In genomic region chr5:129586471-129586870, GRCm38 (mm10) we compare ENCODE assay signal across 8 mouse cellular contexts. TPM values are rescaled to one million over a fixed set of nuclear protein-coding genes. Genes with fewer than 3 reads are reported as not detected.
DNase-seq lines count a peak whose midpoint lies in the region; ATAC-seq lines count a peak whose summit lies in the region.

No protein-coding gene starts in this region.

- peaks cover 35% of the 10 kb centered on the region for H3K4me1 ChIP-seq in heart, embryonic 10.5 days
- H3K4me1 ChIP-seq in liver, embryonic 16.5 days (ENCODE audit: control insufficient read depth, low read depth, low read length), result peaks cover 18% of the 10 kb centered on the region

- H3K4me2 ChIP-seq in liver, embryonic 16.5 days (ENCODE audit: low read depth, low read length), result peak overlapping the region; percentile 22

- H3K27ac ChIP-seq in heart, embryonic 10.5 days, result no peak overlapping the region
- no peak overlapping the region for H3K27ac ChIP-seq in liver, embryonic 16.5 days (ENCODE audit: low read length)

- peaks cover 84% of the 10 kb centered on the region for H3K27me3 ChIP-seq in heart, embryonic 10.5 days (ENCODE audit: insufficient read depth, poor library complexity, severe bottlenecking)
- H3K27me3 ChIP-seq in liver, embryonic 16.5 days (ENCODE audit: control insufficient read depth, insufficient read depth, low read depth, low read length), result peaks cover 59% of the 10 kb centered on the region

- H3K9ac ChIP-seq in liver, embryonic 16.5 days (ENCODE audit: low read depth, low read length), result no peak overlapping the region

- peak overlapping the region; percentile 81 for H3K4me3 ChIP-seq in heart, embryonic 10.5 days
- H3K4me3 ChIP-seq in liver, embryonic 16.5 days (ENCODE audit: low read depth, low read length), result no peak overlapping the region

- H3K36me3 ChIP-seq in heart, embryonic 10.5 days, result no peaks in the 10 kb centered on the region
- H3K36me3 ChIP-seq in liver, embryonic 16.5 days (ENCODE audit: control insufficient read depth, insufficient read depth), result no peaks in the 10 kb centered on the region

- 61% methylated on average over 13 of the region's 13 CpGs for WGBS in heart, embryonic 10.5 days
- 22% methylated on average over 13 of the region's 13 CpGs for WGBS in liver, embryonic 16.5 days (ENCODE audit: insufficient replicate concordance)

- no peak for DNase-seq in heart, embryonic 10.5 days (ENCODE audit: low spot score)
- DNase-seq in heart, postnatal 10 days, result no peak
- peak; percentile 56 for DNase-seq in cerebellum, adult 8-10 months
- no peak for DNase-seq in urinary bladder, postnatal 25 days (ENCODE audit: low spot score)
- DNase-seq in left cerebral cortex, postnatal 10 days (ENCODE audit: extremely low spot score in 1 of 2, low spot score in 2 of 2), result no peak
- DNase-seq in left cerebral cortex, adult 9 months (ENCODE audit: low spot score in 2 of 2), result no peak

- intact Hi-C loops in heart, postnatal 10 days (cut with DNase I), result loop anchor here (1.0 to 2.0 kb wide), 3 partner anchors 170 to 524 kb away; no protein-coding TSS in a partner anchor
- intact Hi-C loops in left cerebral cortex, postnatal 10 days (cut with DNase I), result loop anchor here (5.0 to 10.0 kb wide), 2 partner anchors 172 to 524 kb away; no protein-coding TSS in a partner anchor

- peak; percentile 5; the same call in 1 of the 2 replicates for ATAC-seq in granulocyte monocyte progenitor cell, adult 5-6 weeks (replicated peaks; ENCODE audit: poor library complexity, severe bottlenecking)
- no peak for ATAC-seq in liver, embryonic 16.5 days (ENCODE audit: low read depth)

- H3K9me3 ChIP-seq in heart, embryonic 10.5 days, result no peaks in the 10 kb centered on the region
- no peaks in the 10 kb centered on the region for H3K9me3 ChIP-seq in liver, embryonic 16.5 days (replicated peaks; ENCODE audit: control insufficient read depth, low read length)

RNA-seq across cellular contexts. Expression of gene Mmp17, which starts 2.5 kb away (rescaled TPM):
- 0.71 and 1.3 TPM in 2 replicates for polyA plus RNA-seq in heart, embryonic 10.5 days (2016; fragmentation: Nextera tagmentation; extraction: Ambion mirVana)
- 1 to 10 TPM in 1 of 2 experiments, under 1 TPM in 1; 0.89 to 1.7 TPM for total RNA-seq in heart, postnatal 10 days (2021)
- total RNA-seq in granulocyte monocyte progenitor cell, adult 5-6 weeks (2014; fragmentation: Nextera tagmentation), result not detected in 2 replicates
- 1.5 TPM in 1 of 2 replicates, not detected in the other for total RNA-seq in granulocyte monocyte progenitor cell, adult 5-6 weeks (2017)
- 0.23 and 0.24 TPM in 2 replicates for polyA plus RNA-seq in liver, embryonic 16.5 days (2015; fragmentation: Nextera tagmentation; extraction: Ambion mirVana)
- 10 to 100 TPM; 62.2 to 62.9 TPM for total RNA-seq in left cerebral cortex, postnatal 10 days (2021)

Comparison
In these comparisons a context has a peak if more than half of its experiments do, and no peak if none do; other contexts are left out.
1. RNA of gene Mmp17, which starts 2.5 kb away (total RNA-seq): 62.2 to 62.9 TPM in left cerebral cortex, postnatal 10 days; 0.89 to 1.7 TPM in heart, postnatal 10 days and 1.5 TPM in granulocyte monocyte progenitor cell, adult 5-6 weeks; every median in the first group is over 10 times any median in the second.